Mouse (Mus musculus): Measurements from ENCODE around the gene Rps6kb1. TPM values are rescaled to one million over a fixed set of nuclear protein-coding genes. Genes with fewer than 3 reads are reported as not detected.
"Not testable (repeated sequence)": the region's sequence is repeated elsewhere in the genome, so short reads cannot be mapped to it uniquely, and the experiment has no call there.

Gene Rps6kb1
- polyA plus RNA-seq, 1 experiment from 2014 or later, result 65.9 TPM

DNA sequence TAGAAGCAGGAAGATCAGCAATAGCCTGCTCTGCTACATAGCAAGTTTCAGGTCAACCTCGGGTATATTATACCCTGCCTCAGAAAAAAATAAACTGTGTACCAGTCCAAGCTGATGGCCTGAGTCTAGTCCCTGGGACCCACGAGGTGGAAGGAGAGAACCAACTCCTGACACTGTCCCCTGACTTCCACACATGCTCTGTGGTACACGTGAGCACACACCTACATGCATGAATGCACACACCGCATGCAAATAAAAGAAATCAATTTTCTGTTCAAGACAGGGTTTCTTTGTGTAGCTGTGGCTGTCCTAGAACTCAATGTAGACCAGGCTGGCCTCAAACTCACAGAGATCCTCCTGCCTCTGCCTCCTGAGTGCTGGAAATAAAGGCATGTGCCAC is 13.7 kb upstream of the Rps6kb1 start:
- no peaks in the 10 kb centered on the region for H3K27me3 ChIP-seq
- ATAC-seq (ENCODE audit: low FRiP score, low read depth), result no peak
- H3K27ac ChIP-seq (replicated peaks), result no peak overlapping the region
- no peak overlapping the region for H3K9ac ChIP-seq (replicated peaks)
- 85% methylated on average over 4 of the region's 4 CpGs for WGBS
- H3K4me3 ChIP-seq, result no peak overlapping the region
- H3K9me3 ChIP-seq, result no peaks in the 10 kb centered on the region
- peaks cover 23% of the 10 kb centered on the region; the same call in 1 of the 2 replicates for H3K36me3 ChIP-seq
- H3K4me1 ChIP-seq, result no peaks in the 10 kb centered on the region
- H3K4me2 ChIP-seq (replicated peaks), result no peak overlapping the region

DNA sequence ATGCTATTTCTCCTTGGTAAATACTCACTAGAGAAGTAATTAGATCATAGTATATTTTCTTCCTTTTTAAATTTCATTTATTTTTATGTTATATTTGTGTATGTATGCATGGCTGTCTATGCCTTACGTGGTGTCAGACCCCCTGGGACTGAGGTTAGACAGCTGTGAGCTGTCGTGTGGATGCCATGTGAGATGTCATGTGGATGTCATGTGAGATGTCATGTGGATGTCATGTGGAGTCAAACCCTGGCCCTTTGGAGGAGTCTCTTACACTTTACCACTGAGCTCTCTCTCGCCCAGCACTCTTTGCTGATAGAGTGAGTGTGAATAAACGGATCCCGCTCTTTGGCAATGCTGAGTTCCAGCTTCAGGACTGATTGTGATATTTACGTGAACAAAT is 8.9 kb upstream of the Rps6kb1 start:
- no peaks in the 10 kb centered on the region for H3K9me3 ChIP-seq
- H3K27me3 ChIP-seq, result no peaks in the 10 kb centered on the region
- H3K4me1 ChIP-seq, result no peaks in the 10 kb centered on the region
- H3K36me3 ChIP-seq, result 0 out of 2 replicates have a peak, but pooled peaks cover 24% of the 10 kb centered on the region
- H3K9ac ChIP-seq (replicated peaks), result no peak overlapping the region
- ATAC-seq (ENCODE audit: low FRiP score, low read depth), result no peak
- no peak overlapping the region for H3K27ac ChIP-seq (replicated peaks)
- 86% methylated on average over 6 of the region's 6 CpGs for WGBS
- no peak overlapping the region for H3K4me3 ChIP-seq
- no peak overlapping the region for H3K4me2 ChIP-seq (replicated peaks)

DNA sequence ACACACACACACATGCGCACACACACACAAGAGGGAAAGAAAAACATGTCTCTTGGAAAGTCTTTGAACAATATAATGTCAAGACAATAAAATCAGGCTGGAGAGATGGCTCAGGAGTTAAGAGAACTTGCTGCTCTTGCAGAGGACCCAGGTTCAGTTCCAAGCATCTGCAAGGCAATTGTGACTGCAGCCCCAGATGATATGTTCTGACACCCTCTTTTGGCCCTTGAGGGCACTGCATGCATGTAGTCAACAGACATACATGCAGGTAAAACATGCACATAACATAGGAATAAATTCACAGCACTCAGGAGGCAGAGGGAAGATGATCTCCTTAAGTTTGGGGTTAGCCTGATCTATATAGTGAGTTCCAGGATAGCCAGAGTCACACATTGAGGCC is 2.8 kb upstream of the Rps6kb1 start:
- no peaks in the 10 kb centered on the region for H3K27me3 ChIP-seq
- H3K9me3 ChIP-seq, result no peaks in the 10 kb centered on the region
- no peak overlapping the region for H3K27ac ChIP-seq (replicated peaks)
- H3K36me3 ChIP-seq, result 0 out of 2 replicates have a peak, but pooled peaks cover 7% of the 10 kb centered on the region
- no peak for ATAC-seq (ENCODE audit: low FRiP score, low read depth)
- no peak overlapping the region for H3K4me2 ChIP-seq (replicated peaks)
- H3K9ac ChIP-seq (replicated peaks), result no peak overlapping the region
- peaks cover 14% of the 10 kb centered on the region for H3K4me1 ChIP-seq
- H3K4me3 ChIP-seq, result no peak overlapping the region
- WGBS, result 96% methylated on average over 1 of the region's 1 CpGs

DNA sequence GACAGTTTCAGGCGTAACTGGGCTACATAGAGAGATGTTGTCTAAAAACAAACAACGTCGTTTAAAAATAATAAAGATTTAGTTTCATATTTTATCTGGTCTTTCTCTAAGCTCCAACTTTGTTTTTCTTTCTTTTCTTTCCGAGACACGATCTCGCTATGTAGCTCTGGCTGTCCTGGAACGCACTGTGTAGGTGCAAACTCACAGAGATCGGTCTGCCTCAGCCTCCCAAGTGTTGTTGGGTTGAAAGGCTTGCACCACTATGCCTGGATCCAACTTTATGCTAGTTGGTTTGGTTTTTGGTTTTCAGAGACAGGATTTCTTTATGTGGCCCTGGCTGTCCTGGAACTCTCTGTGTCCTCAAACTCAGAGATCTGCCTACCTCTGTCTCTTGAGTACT is 951 bp upstream of the Rps6kb1 start:
- Histone ChIP-seq H3K9me3 (no peaks in the 10 kb centered on the region), H3K4me3 (peak overlapping the region; percentile 87), H3K4me2 (replicated peaks) (peak overlapping the region; percentile 60), H3K36me3 (0 out of 2 replicates have a peak, but pooled peaks cover 7% of the 10 kb centered on the region), H3K27ac (replicated peaks) (no peak overlapping the region), H3K4me1 (peaks cover 14% of the 10 kb centered on the region), H3K27me3 (no peaks in the 10 kb centered on the region), H3K9ac (replicated peaks) (peak overlapping the region; percentile 51; the same call in 1 of the 2 replicates)
- ATAC-seq (ENCODE audit: low FRiP score, low read depth), result no peak
- WGBS, result 85% methylated on average over 8 of the region's 8 CpGs

DNA sequence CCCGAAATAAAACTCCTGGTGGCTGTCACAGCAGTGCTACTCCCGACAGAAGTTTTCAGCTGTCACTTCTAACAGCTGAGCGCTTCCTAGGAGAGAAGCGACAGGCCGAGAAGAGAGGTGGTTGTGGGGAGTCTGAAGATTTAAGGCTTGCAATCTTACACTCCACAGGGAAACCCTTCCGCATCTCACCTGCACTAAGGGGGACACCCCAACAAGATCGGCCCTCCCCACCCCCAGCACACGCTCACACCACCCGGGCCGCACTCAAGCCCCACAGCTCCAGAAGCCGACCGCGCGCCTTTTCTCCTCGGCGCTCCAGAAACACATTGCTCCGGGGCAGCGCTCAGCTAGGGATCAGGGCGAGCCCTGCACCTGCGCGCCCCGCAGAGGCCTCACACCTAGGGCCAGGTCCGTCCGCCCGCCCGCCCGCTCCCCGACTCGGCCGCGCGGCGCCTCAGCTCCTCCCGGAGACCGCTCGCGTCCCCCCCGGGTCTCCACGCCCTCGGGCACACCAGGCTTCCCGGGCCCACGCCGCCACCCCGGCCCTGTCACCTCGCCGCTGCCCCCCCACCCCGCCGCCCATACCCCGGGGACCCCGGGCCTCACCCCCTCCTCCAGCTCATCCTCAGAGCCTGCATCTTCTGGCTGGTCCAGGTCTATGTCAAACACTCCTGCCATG is 506 bp downstream of the Rps6kb1 start:
- peak; percentile 77 for ATAC-seq (ENCODE audit: low FRiP score, low read depth)
- under 1% methylated on average over 43 of the region's 50 CpGs for WGBS

DNA sequence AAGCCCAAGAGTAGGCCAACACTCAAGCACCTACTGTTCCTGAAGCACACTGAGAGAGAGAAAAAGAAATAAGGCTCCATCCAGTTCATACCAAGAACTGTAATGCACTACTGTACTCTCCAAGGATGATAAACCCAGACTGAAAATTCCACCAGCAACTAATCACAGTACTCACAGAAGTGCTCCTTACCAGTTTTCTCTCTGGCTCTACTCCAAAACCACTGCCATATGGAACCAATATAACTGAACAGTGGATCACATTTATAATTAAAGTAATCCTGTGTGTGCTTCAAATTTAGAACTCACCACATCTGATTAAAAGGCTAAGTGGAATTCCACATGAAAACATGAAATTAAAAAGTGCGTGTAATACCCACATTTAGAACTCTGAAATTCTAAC is 1.8 kb downstream of the Rps6kb1 start:
- H3K9ac ChIP-seq (replicated peaks), result no peak overlapping the region
- H3K36me3 ChIP-seq, result no peaks in the 10 kb centered on the region
- no peak overlapping the region for H3K4me2 ChIP-seq (replicated peaks)
- H3K27ac ChIP-seq (replicated peaks), result no peak overlapping the region
- ATAC-seq (ENCODE audit: low FRiP score, low read depth), result no peak
- no peaks in the 10 kb centered on the region for H3K27me3 ChIP-seq
- peaks cover 14% of the 10 kb centered on the region for H3K4me1 ChIP-seq
- no peak overlapping the region for H3K4me3 ChIP-seq
- H3K9me3 ChIP-seq, result no peaks in the 10 kb centered on the region
- WGBS, result 96% methylated on average over 1 of the region's 1 CpGs

More for the DNA sequence above, 506 bp downstream of the Rps6kb1 start:
- peak overlapping the region; percentile 87 for H3K4me2 ChIP-seq (replicated peaks)
- peak overlapping the region; percentile 87 for H3K4me3 ChIP-seq
- no peaks in the 10 kb centered on the region for H3K27me3 ChIP-seq
- H3K36me3 ChIP-seq, result no peaks in the 10 kb centered on the region
- peak overlapping the region; percentile 92 for H3K9ac ChIP-seq (replicated peaks)
- H3K4me1 ChIP-seq, result peaks cover 14% of the 10 kb centered on the region
- H3K9me3 ChIP-seq, result no peaks in the 10 kb centered on the region
- H3K27ac ChIP-seq (replicated peaks), result peak overlapping the region; percentile 76

DNA sequence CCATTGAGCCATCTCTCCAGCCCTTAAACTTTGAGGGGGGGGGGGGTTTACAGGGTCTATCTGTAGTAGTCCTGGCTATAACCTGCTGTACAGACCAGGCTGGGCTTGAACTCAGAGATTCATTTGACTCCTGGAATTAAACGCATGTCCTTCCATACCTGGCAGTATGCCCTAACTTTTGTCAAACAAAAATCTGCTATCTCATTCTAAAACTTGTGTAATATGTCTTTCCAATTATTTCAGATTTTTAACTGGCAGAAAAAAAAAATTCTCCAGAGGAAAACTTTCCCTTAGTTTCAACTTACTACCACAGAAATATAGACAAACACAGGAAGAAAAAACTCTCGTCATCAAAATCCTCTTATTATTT is 4.1 kb downstream of the Rps6kb1 start:
- no peaks in the 10 kb centered on the region for H3K36me3 ChIP-seq
- no peak overlapping the region for H3K9ac ChIP-seq (replicated peaks)
- no peak overlapping the region for H3K27ac ChIP-seq (replicated peaks)
- H3K4me2 ChIP-seq (replicated peaks), result no peak overlapping the region
- no peaks in the 10 kb centered on the region for H3K9me3 ChIP-seq
- no peak overlapping the region for H3K4me3 ChIP-seq
- no peaks in the 10 kb centered on the region for H3K27me3 ChIP-seq
- H3K4me1 ChIP-seq, result peaks cover 14% of the 10 kb centered on the region
- no peak for ATAC-seq (ENCODE audit: low FRiP score, low read depth)
- 96% methylated on average over 2 of the region's 2 CpGs for WGBS

DNA sequence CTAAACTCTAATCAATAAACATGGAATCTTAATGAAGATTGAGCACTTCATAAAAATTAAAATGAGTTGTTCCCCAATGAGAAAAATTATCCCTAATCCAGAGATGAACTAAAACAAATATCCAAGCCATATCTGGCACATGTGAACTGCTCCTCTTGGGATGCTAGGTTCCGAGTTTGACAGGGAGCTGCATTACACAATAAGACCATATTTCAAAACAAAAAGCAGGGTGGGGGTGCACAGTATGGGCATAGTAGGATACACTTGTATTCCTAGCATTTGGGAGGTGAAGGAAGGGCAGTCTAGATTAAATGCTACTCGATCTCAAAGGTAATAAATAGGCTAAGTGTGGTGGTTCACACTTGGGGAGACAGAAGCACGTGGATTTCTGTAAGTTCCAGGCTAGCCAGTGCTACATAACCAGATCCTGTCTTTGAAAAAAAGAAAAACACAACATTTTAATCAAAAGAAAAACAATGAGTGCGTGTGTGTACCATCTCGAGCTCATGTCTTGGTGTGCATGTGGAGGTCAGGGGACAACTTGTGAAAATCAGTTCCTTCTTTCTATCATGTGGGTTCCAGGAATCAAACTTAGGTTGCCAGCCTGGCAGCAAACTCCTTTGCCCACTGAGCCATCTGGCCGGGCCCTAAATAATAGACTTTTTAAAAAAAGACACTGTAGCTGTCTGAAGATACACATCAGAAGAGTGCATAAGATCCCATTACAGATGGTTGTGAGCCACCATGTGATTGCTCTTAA is 4.7 kb downstream of the Rps6kb1 start:
- no peak overlapping the region for H3K4me2 ChIP-seq (replicated peaks)
- H3K27me3 ChIP-seq, result no peaks in the 10 kb centered on the region
- no peaks in the 10 kb centered on the region for H3K36me3 ChIP-seq
- H3K9me3 ChIP-seq, result no peaks in the 10 kb centered on the region
- H3K9ac ChIP-seq (replicated peaks), result no peak overlapping the region
- no peak for ATAC-seq (ENCODE audit: low FRiP score, low read depth)
- H3K27ac ChIP-seq (replicated peaks), result no peak overlapping the region
- WGBS, result 98% methylated on average over 6 of the region's 6 CpGs
- peaks cover 14% of the 10 kb centered on the region for H3K4me1 ChIP-seq
- no peak overlapping the region for H3K4me3 ChIP-seq

DNA sequence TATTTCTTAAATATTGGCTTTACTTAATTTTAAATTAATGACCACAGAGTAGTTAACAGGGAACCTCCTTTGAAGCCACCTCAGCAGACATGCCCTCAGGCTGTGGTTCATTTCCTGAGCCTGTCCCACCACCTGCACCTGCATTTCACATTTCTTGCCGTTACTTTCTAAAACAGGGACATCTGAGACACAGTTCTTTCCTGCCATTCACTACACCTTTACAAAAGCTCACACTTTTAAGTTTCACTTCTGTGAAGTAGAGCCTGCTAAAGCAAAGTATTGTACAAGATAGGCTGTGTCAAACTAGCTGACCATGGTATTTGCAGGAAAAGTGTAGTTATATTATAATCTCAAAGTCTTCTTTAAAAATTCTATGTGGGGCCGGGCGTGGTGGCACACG is 5.8 kb downstream of the Rps6kb1 start:
- WGBS, result 96% methylated on average over 4 of the region's 4 CpGs
- H3K9me3 ChIP-seq, result no peaks in the 10 kb centered on the region

DNA sequence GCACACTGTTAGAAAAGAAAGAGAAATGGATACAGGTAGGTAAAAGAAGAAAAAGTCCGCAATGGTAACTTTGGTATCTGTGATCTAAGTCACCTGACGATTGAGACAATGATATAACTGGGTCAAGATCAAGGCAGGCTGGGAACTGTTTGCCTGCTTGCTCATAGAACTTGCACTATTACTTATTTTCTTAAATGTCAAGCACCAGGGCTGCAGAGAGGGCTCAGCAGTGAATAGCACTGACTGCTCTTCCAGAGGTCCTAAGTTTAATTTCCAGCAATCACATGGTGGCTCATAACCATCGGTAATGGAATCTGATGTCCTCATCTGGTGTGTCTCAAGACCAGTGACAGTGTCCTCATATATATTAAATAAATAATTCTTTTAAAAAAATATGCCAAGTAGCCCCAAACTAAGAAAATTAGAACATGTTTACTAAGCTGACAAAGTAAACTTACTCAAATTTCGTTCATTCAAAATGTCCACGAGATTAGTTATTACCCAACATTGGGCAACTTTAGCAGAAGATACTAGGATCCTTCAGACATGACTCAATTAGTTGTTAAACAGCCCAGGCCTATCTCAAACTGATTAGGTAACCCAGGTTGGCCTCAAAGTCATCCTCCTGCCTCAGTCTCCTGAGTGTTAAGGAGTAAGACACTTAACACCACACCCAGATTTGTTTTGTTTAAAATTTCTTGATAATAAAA is 10.2 kb downstream of the Rps6kb1 start:
- Histone ChIP-seq H3K27me3 (no peaks in the 10 kb centered on the region), H3K9me3 (no peaks in the 10 kb centered on the region), H3K4me2 (replicated peaks) (no peak overlapping the region), H3K4me3 (no peak overlapping the region), H3K4me1 (no peaks in the 10 kb centered on the region), H3K27ac (replicated peaks) (no peak overlapping the region), H3K9ac (replicated peaks) (no peak overlapping the region), H3K36me3 (peaks cover 22% of the 10 kb centered on the region)
- ATAC-seq (ENCODE audit: low FRiP score, low read depth), result no peak
- 95% methylated on average over 5 of the region's 5 CpGs for WGBS

More for the DNA sequence above, 5.8 kb downstream of the Rps6kb1 start:
- H3K9ac ChIP-seq (replicated peaks), result no peak overlapping the region
- no peaks in the 10 kb centered on the region for H3K36me3 ChIP-seq
- no peak overlapping the region for H3K4me2 ChIP-seq (replicated peaks)
- H3K4me3 ChIP-seq, result no peak overlapping the region
- ATAC-seq (ENCODE audit: low FRiP score, low read depth), result no peak
- no peak overlapping the region for H3K27ac ChIP-seq (replicated peaks)
- H3K27me3 ChIP-seq, result no peaks in the 10 kb centered on the region
- peaks cover 13% of the 10 kb centered on the region for H3K4me1 ChIP-seq

DNA sequence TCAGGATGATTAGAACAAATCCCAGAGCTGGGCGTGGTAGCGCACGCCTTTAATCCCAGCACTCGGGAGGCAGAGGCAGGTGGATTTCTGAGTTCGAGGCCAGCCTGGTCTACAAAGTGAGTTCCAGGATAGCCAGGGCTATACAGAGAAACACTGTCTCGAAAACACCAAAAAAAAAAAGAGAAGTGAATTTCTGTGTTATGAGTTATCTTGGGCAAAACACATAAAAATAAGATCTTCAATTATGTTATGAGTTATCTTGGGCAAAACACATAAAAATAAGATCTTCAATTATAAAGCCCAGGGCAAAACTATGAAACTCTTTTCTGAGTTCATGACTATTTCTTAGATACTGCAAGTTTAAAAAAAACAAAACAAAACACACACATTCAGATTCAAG is 11.3 kb downstream of the Rps6kb1 start:
- H3K9me3 ChIP-seq; H3K27me3 ChIP-seq; H3K27ac ChIP-seq (replicated peaks); H3K9ac ChIP-seq (replicated peaks); H3K4me2 ChIP-seq (replicated peaks); ATAC-seq (ENCODE audit: low FRiP score, low read depth); H3K4me3 ChIP-seq; H3K4me1 ChIP-seq: not testable (repeated sequence)
- WGBS, result 90% methylated on average over 6 of the region's 6 CpGs
- peaks cover 26% of the 10 kb centered on the region for H3K36me3 ChIP-seq

DNA sequence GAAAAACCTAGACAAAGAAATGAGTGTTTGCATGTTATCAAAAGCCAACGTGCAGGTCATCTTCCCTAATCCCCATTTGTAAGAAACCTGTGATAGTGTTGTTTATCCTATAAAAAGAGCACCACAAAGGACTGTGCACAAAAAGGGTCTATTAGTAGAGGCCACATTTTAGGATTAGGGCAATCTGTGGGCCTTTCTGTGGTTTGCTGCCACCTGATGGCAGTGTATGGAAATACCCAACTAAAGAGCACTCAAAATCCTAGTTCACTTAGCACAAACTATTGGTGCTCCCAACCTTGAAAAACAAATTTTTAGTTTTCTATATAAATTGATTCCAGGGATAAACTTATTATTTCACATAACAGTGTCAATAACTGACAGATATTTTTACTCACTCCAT is 11.8 kb downstream of the Rps6kb1 start:
- peaks cover 26% of the 10 kb centered on the region for H3K36me3 ChIP-seq
- WGBS, result 72% methylated on average over 1 of the region's 1 CpGs
- H3K27me3 ChIP-seq, result no peaks in the 10 kb centered on the region
- H3K9me3 ChIP-seq, result no peaks in the 10 kb centered on the region
- no peaks in the 10 kb centered on the region for H3K4me1 ChIP-seq
- no peak overlapping the region for H3K4me2 ChIP-seq (replicated peaks)
- no peak overlapping the region for H3K4me3 ChIP-seq
- ATAC-seq (ENCODE audit: low FRiP score, low read depth), result no peak
- H3K27ac ChIP-seq (replicated peaks), result no peak overlapping the region
- H3K9ac ChIP-seq (replicated peaks), result no peak overlapping the region
